Mouse (Mus musculus) G1E (cell line): Measurements from ENCODE around the gene Atp10a.

ENCODE experiments used
- CTCF ChIP-seq: IDR thresholded peaks from 2 replicates; pipeline ENCODE4 v1.5.1; 2012; ENCODE audit warnings: low read depth, low read length, inconsistent platforms, mixed read lengths
- GATA1 ChIP-seq: IDR thresholded peaks from 2 replicates; pipeline ENCODE4 v1.6.1; 2012; ENCODE audit warnings: borderline replicate concordance, low read length, inconsistent platforms, mixed read lengths
- GATA2 ChIP-seq: IDR thresholded peaks from 2 replicates; pipeline ENCODE4 v1.6.1; 2012; ENCODE audit warnings: low read depth, low read length, inconsistent platforms, borderline replicate concordance
- POLR2AphosphoS5 ChIP-seq: IDR thresholded peaks from 2 replicates; pipeline ENCODE4 v1.6.1; 2012; ENCODE audit warnings: low read depth, low read length, inconsistent platforms; ENCODE audit not compliant: insufficient replicate concordance
- TAL1 ChIP-seq: conservative IDR thresholded peaks from 2 replicates; pipeline ENCODE4 v1.6.1; 2012; ENCODE audit warnings: low read depth, low read length, inconsistent platforms, mixed read lengths

GRCm38 (mm10) chr7:58639676-58640075 is 16.3 kb upstream of the Atp10a start:
- no peak for TF ChIP-seq CTCF
- no peak for TF ChIP-seq TAL1
- no peak for TF ChIP-seq GATA1
- no peak for TF ChIP-seq POLR2AphosphoS5
- TF ChIP-seq GATA2 = no peak
